Mouse (Mus musculus): Measurements from ENCODE around the gene Heatr5a. TPM values are rescaled to one million over a fixed set of nuclear protein-coding genes. Genes with fewer than 3 reads are reported as not detected.

The Heatr5a gene
- polyA plus RNA-seq, 1 experiment from 2014 or later, result 10.2 TPM

DNA sequence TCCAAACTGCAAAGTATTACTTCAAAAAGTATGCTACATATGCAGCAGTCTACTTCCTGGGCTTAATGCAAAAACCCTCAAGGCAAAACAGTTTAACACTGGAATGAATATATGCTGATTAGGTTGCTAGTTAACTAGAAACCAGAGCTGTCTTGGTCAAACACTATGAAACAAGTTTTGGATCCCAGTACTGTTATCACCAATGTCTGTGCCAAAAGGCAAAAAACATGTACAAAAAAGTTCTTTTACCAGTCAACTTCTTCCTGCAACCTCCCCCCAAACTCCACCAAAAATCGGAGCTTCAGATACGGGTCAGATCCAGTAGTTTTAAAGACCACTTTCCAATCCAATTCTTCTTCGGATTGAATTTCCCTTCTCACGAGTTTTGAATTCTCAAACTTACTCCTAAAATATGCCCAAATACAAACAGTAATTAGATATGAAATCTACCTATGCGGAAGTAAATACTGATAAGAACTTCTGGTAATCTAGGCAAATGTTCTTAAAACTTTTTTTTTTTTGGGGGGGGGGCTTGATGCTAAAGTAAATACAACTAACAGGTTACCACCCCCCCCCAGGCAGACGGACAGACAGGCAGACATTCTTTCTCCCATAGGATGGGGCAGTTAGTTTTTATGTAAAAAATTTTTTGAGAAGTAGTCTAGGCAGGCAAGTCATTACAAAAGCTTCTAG, 143.0 kb downstream of the Heatr5a start:
- Histone ChIP-seq H3K9me3 (ENCODE audit: control insufficient read depth, low read length) (no peaks in the 10 kb centered on the region), H3K4me2 (ENCODE audit: low read depth) (peak overlapping the region; percentile 72), H3K27me3 (ENCODE audit: control insufficient read depth, insufficient read depth, low read length) (no peaks in the 10 kb centered on the region), H3K9ac (ENCODE audit: low read length) (peak overlapping the region; percentile 100), H3K27ac (ENCODE audit: low read depth, low read length) (peak overlapping the region; percentile 99; the same call in 1 of the 2 replicates), H3K4me1 (ENCODE audit: control insufficient read depth, insufficient read depth, low read length) (peaks cover 10% of the 10 kb centered on the region), H3K36me3 (ENCODE audit: control insufficient read depth, insufficient read depth, low read length) (no peaks in the 10 kb centered on the region; the same call in 1 of the 2 replicates), H3K4me3 (ENCODE audit: low read depth, low read length) (peak overlapping the region; percentile 93)
- ATAC-seq (ENCODE audit: insufficient read depth, low FRiP score, low TSS enrichment) (no peak), DNase-seq (ENCODE audit: low spot score) (no peak)
- WGBS, result 29% methylated on average over 6 of the region's 6 CpGs

Other genes starting within 250 kb of the Heatr5a start
- gene Hectd1, start 141.8 kb downstream of the Heatr5a start, polyA plus RNA-seq (2014; fragmentation: Nextera tagmentation; extraction: Ambion mirVana), result 36.4 and 36.5 TPM in 2 replicates
- 20.7 and 21.9 TPM in 2 replicates for gene Dtd2, start 35.2 kb upstream of the Heatr5a start, polyA plus RNA-seq (2014; fragmentation: Nextera tagmentation; extraction: Ambion mirVana)
- not detected in 2 replicates for gene Gpr33, start 56.7 kb upstream of the Heatr5a start, polyA plus RNA-seq (2014; fragmentation: Nextera tagmentation; extraction: Ambion mirVana)
- gene Nubpl, start 126.4 kb upstream of the Heatr5a start, polyA plus RNA-seq (2014; fragmentation: Nextera tagmentation; extraction: Ambion mirVana), result 9.5 and 10.2 TPM in 2 replicates